Mouse (Mus musculus) B cell, adult 2 months (primary cell): ENCODE measurements at regions not wholly inside any gene's neighbourhood (a gene's known extent, or its start where the extent isn't known, plus 50 kb on each side); places are given as distances from the start of the nearest gene placed in this dataset.
A peak's percentile ranks its signal among the peaks of the same experiment; 100 is the strongest.

Source experiments
- DNase-seq, 2 experiments: peaks; one replicate each; pipeline ENCODE4 v3.0.0; 2022

- no peak for DNase-seq
Measured at GRCm38 (mm10) chr2:75600511-75600910, 58.5 kb upstream of the Hnrnpa3 start.

GRCm38 (mm10) chr2:75603175-75603871 lies 55.7 kb upstream of the Hnrnpa3 start:
- peak; percentile 56 for DNase-seq

- peak; percentile 64 to 69 for DNase-seq
Measured at GRCm38 (mm10) chr2:75605634-75606033, 53.4 kb upstream of the Hnrnpa3 start.

GRCm38 (mm10) chr2:75607010-75607915 lies 51.8 kb upstream of the Hnrnpa3 start:
- DNase-seq = no peak

GRCm38 (mm10) chr2:75607958-75608357 lies 51.1 kb upstream of the Hnrnpa3 start:
- DNase-seq = no peak

GRCm38 (mm10) chr2:75608482-75608881 lies 50.6 kb upstream of the Hnrnpa3 start:
- DNase-seq = no peak

- no peak for DNase-seq
Measured at GRCm38 (mm10) chr2:75609150-75609946, 49.7 kb upstream of the Hnrnpa3 start.
